Mouse (Mus musculus): ENCODE measurements around the gene Zfp13.

Zfp13 gene

GRCm38 (mm10) chr17:23598582-23599552 lies at the start of gene Zfp13:
Zfp13 (minus strand) TSS chr17:23599487.
- in situ Hi-C loops (cut with MboI; ENCODE audit: unreplicated experiment in 2 of 2), result no loop called here

DNA sequence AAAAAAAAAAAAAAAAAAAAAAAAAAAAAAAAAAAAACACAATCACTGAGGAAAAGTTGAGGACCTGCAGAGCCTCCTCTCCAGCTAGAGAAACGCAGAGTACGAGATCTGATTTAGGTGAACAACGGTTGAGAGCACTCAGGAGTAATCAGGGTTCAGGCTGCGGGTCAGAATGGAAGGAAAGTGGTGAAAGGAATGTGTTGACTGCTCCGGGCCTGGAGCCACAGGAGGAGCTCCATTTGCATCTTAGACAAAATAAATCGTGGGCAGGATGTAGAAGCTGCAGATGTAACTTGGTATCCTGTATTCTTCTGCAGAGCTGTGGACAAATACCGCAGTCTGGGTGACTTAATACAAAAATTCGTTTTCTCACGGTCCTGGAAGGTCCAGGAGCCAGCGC lies 46.6 kb upstream of the Zfp13 start:
- in situ Hi-C loops (cut with MboI; ENCODE audit: unreplicated experiment in 2 of 2), result no loop called here

GRCm38 (mm10) chr17:23644613-23645495 lies 45.6 kb upstream of the Zfp13 start, which contains the start of gene Mmp25:
Mmp25 (minus strand) TSS chr17:23645277.
- in situ Hi-C loops (cut with MboI; ENCODE audit: unreplicated experiment in 2 of 2), result no loop called here

DNA sequence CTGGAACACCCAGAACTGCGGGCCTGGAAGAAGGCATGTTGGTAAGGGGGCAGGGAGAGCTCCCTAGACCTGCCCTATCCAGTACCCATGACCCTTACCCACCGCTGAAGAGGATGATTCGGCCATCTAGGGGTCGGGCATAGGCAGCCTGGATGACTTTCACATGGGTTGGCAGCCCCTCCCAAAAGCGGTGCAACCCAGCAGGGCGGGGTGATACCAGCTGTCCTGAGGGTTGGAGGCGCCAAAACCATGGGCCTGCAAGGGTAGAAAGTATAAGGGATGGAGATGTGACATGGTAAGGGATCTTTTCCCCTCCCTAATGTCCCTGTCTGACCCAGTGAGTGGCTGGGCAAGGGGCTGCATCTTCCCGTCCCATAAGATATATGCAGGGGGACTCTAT lies 32.0 kb upstream of the Zfp13 start:
- in situ Hi-C loops (cut with MboI; ENCODE audit: unreplicated experiment in 2 of 2), result no loop called here

DNA sequence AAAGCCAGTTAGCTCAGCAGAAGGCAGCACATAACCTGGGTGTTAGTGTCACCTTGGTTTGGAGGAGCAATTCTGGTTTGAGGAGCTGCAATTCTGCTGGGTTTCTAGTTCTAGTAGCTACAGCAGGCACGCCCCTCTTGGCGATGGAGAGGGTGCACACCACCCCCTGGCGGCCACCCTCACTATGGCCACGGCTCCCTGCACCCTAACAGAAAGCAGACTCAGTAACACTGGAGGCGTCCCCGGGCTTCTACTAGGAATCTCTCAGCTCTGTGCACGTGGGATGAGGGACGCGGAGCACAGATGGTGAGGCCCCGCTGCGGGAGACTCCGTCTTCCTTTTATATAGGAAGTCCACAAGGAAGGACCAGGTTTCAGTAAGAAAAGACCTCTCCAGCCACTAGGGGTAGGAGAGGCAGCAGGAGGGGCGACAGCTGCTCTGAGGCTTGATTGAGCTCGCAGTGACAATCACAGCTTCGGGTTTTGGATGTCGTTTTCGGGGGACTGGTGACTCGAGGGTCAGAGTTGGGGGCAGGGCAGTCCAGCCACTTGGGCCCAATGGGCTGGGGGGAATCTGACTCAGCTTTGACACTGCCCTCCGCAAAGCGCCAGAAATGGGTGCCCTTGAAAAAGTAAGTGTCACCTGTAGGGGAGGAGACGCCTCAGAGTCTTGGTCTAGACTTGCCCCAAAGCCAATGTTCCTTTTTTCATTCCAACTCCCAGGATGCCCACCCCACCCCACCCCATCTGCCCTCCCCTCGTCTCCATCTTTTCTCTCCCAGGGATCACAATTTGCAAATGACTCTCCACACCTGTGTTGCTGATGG lies 31.1 kb upstream of the Zfp13 start:
- in situ Hi-C loops (cut with MboI; ENCODE audit: unreplicated experiment in 2 of 2), result no loop called here

- in situ Hi-C loops (cut with MboI; ENCODE audit: unreplicated experiment in 2 of 2), result loop anchor here in 1 of 2 experiments (10.0 kb wide), 1 partner anchor 53 kb away; no protein-coding TSS in a partner anchor
Measured at GRCm38 (mm10) chr17:23627813-23628212, 28.5 kb upstream of the Zfp13 start.

- in situ Hi-C loops (cut with MboI; ENCODE audit: unreplicated experiment in 2 of 2), result loop anchor here in 1 of 2 experiments (10.0 kb wide), 1 partner anchor 46 kb away; no protein-coding TSS in a partner anchor
Measured at GRCm38 (mm10) chr17:23620351-23620750, 21.1 kb upstream of the Zfp13 start.

DNA sequence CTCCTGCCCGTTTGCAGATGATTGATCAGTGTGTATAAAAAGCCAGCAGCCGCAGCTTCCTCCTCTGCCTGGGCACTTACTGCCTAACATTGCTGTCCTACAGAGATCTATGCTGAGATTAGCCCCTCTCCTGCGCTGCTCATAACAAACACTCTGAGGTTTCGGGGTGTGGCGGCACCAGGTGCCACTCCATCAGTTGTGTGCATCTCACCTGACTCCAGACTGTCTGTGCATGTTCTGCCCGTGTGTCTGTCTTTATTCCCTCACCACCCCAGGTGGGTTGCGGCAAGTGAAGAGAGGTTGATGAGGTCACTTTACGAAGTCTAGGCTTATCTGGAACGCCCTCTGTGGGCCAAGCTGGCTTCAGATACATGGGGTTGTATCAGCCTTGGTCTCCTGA lies 17.8 kb upstream of the Zfp13 start:
- in situ Hi-C loops (cut with MboI; ENCODE audit: unreplicated experiment in 2 of 2), result no loop called here

- in situ Hi-C loops (cut with MboI; ENCODE audit: unreplicated experiment in 2 of 2), result no loop called here
Measured at GRCm38 (mm10) chr17:23610361-23610800, 11.1 kb upstream of the Zfp13 start.

- in situ Hi-C loops (cut with MboI; ENCODE audit: unreplicated experiment in 2 of 2), result loop anchor here in 1 of 2 experiments (5.0 kb wide), 1 partner anchor 37 kb away; no protein-coding TSS in a partner anchor
Measured at GRCm38 (mm10) chr17:23609612-23610011, 10.3 kb upstream of the Zfp13 start.

GRCm38 (mm10) chr17:23605220-23605619 lies 5.9 kb upstream of the Zfp13 start:
- in situ Hi-C loops (cut with MboI; ENCODE audit: unreplicated experiment in 2 of 2), result loop anchor here in 1 of 2 experiments (5.0 kb wide), 1 partner anchor 33 kb away; no protein-coding TSS in a partner anchor

GRCm38 (mm10) chr17:23604394-23604793 lies 5.1 kb upstream of the Zfp13 start:
- in situ Hi-C loops (cut with MboI; ENCODE audit: unreplicated experiment in 2 of 2), result loop anchor here in 1 of 2 experiments (5.0 kb wide), 1 partner anchor 37 kb away; no protein-coding TSS in a partner anchor

GRCm38 (mm10) chr17:23603542-23603941 lies 4.3 kb upstream of the Zfp13 start:
- in situ Hi-C loops (cut with MboI; ENCODE audit: unreplicated experiment in 2 of 2), result loop anchor here in 1 of 2 experiments (5.0 kb wide), 1 partner anchor 36 kb away; no protein-coding TSS in a partner anchor

DNA sequence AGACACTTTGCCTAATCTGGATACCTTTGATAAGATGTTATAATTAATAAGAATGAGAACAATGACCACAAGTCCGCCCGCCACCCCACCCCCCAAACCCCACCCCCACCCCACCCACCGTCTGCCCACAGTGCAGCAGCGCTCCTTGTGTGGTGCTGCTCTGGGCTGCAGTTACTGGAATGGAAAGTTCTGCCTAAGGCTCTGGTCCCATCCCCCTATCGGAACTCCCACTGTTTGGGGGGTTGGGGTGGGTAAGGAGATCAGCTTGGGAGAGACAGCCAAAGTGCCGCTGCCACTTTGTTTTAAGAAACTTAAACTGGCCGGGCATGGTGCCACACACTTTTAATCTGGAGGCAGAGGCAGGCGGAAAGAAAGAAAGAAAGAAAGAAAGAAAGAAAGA lies 3.8 kb upstream of the Zfp13 start:
- in situ Hi-C loops (cut with MboI; ENCODE audit: unreplicated experiment in 2 of 2), result loop anchor here in 1 of 2 experiments (5.0 kb wide), 1 partner anchor 36 kb away; no protein-coding TSS in a partner anchor

- in situ Hi-C loops (cut with MboI; ENCODE audit: unreplicated experiment in 2 of 2), result loop anchor here in 1 of 2 experiments (5.0 kb wide), 1 partner anchor 35 kb away; no protein-coding TSS in a partner anchor
Measured at GRCm38 (mm10) chr17:23601836-23602585, 2.7 kb upstream of the Zfp13 start.

DNA sequence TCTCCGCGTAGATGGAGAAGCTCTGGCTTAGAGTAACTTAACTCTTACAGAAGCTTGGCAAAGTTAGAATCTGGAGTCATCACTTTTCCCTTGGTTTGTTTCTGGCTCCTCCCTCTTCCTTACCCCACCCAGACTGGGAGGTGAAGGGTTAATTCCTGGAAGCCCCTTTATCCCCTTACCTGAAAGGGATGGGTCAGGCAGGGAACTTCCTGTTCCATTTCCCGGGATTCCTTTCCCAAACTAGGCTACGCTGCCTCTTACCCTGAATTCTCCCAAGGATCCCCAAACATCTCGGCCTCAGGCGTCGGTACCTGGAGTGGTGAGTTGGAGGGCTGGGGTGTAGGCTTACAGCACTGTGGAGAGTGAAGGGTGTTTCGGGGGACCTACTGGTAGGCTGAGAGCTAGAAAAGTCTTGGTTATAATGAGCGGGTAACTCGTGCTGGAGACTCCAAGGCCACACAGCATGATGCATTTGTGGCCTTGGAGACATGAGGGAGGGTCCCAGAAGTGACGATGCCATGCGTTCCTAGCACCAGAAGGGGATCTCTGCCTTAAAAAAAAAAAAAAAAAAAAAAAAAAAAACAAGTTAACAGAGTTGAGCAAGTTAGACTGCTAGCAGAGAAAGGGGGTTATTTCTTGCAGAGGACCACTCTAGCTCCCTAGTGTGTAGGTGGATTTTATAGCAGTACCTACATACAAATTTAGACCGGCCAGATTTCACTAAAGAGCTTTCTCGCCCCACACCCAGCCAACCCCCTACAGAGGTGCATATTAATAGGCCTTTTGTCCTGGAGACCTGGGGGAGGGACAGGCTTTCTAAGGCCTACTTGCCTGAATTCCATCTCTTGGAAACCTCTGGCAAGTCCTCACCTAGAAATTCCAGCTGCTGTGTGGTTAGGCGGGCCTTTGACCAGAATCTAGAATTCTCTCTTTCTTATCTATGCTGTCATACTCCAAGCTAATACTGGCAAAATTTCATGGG lies 1.6 kb upstream of the Zfp13 start, which contains the start of gene Zscan10:
Gene Zscan10, plus strand, starts transcription at position 216 of the 982 bp plus-strand sequence.
- in situ Hi-C loops (cut with MboI; ENCODE audit: unreplicated experiment in 2 of 2), result loop anchor here in 1 of 2 experiments (5.0 kb wide), 1 partner anchor 34 kb away; no protein-coding TSS in a partner anchor

- in situ Hi-C loops (cut with MboI; ENCODE audit: unreplicated experiment in 2 of 2), result loop anchor here in 1 of 2 experiments (5.0 kb wide), 1 partner anchor 32 kb away; no protein-coding TSS in a partner anchor
Measured at GRCm38 (mm10) chr17:23599605-23600063, 347 bp upstream of the Zfp13 start.
